In the genomic region with DNA sequence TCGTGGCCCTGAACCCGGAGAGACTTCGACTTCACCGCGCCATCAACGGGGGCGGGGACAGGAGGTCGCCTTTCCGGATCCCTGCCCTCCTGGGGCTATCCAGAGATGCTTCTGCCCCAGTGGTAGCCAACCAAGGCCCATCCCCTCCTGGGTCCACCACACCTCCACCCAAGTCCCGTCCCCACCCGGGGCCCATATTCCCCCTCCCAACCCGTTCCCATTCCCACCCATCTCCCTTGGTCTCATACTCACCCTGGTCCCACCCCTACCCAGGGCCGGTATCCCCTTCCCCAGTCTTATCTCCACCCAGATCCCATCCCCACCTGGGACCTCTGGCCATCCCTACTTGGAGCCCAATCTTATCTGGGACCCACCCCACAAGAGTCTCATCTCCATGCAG, we compare ENCODE assay signal across 9 mouse cellular contexts. TPM values are rescaled to one million over a fixed set of nuclear protein-coding genes. Genes with fewer than 3 reads are reported as not detected.
DNase-seq lines count a peak whose midpoint lies in the region; ATAC-seq and TF ChIP-seq lines count a peak whose summit lies in the region.
"Had no signal": no experiment of that assay in that cellular context is flagged by ENCODE, and none has a peak within 500 bp of the region (broad histone marks: within the 10 kb centered on the region; RNA-seq: fewer than 3 reads in every experiment).

No protein-coding gene starts in this region.

- no peak for TF ChIP-seq POLR2A in kidney, adult 2 months (IDR thresholded peaks at IDR 0.05; ENCODE audit: low read depth, low read length)

- H3K27ac ChIP-seq in kidney, adult 2 months (ENCODE audit: insufficient read depth, low read depth, low read length): no peak overlapping the region
- H3K27ac ChIP-seq in brown adipose tissue, adult 24 weeks (replicated peaks; ENCODE audit: low read depth, low read length): no peak overlapping the region
- H3K27ac ChIP-seq in hindbrain, embryonic 10.5 days: peak overlapping the region; percentile 80
- H3K27ac ChIP-seq: macrophage had no signal

- ATAC-seq in megakaryocyte-erythroid progenitor cell, adult 5-6 weeks (replicated peaks; ENCODE audit: low FRiP score, low TSS enrichment, poor library complexity, severe bottlenecking): peak; percentile 17

- no peak for DNase-seq in kidney, adult 2 months
- no peak for DNase-seq in kidney, adult 11 months
- no peak for DNase-seq in hindbrain, embryonic 10.5 days (ENCODE audit: low spot score)
- DNase-seq in cerebellum, adult 8-10 months: no peak
- DNase-seq in thymus, postnatal 36 days: no peak
- no peak for DNase-seq in frontal cortex, adult 2 months (ENCODE audit: extremely low spot score in 1 of 2, low spot score in 1 of 2)

- H3K36me3 ChIP-seq in kidney, adult 2 months (ENCODE audit: control insufficient read depth, insufficient read depth, low read length): no peaks in the 10 kb centered on the region
- no peaks in the 10 kb centered on the region for H3K36me3 ChIP-seq in hindbrain, embryonic 10.5 days

- H3K9me3 ChIP-seq in hindbrain, embryonic 10.5 days: no peaks in the 10 kb centered on the region

- 4% methylated on average over 13 of the region's 13 CpGs for WGBS in kidney, adult 2 months
- 2% methylated on average over 13 of the region's 13 CpGs for WGBS in hindbrain, embryonic 10.5 days

- peak overlapping the region; percentile 45 for H3K4me3 ChIP-seq in kidney, adult 2 months (ENCODE audit: insufficient read depth, low read depth, low read length)
- H3K4me3 ChIP-seq in brown adipose tissue, adult 24 weeks (ENCODE audit: insufficient read depth, low read depth, low read length): 0 out of 2 replicates have a peak overlapping the region, but pooled peaks have one; percentile 26
- H3K4me3 ChIP-seq in hindbrain, embryonic 10.5 days: peak overlapping the region; percentile 56

- TF ChIP-seq CTCF in kidney, adult 2 months (conservative IDR thresholded peaks at IDR 0.05; ENCODE audit: insufficient read depth, insufficient read length, low read depth, low read length): no peak

- H3K27me3 ChIP-seq in kidney, adult 2 months (replicated peaks; ENCODE audit: control insufficient read depth, insufficient read depth, low read length): no peaks in the 10 kb centered on the region
- peaks cover 20% of the 10 kb centered on the region for H3K27me3 ChIP-seq in hindbrain, embryonic 10.5 days (ENCODE audit: insufficient read depth, poor library complexity, severe bottlenecking)

- peaks cover 3% of the 10 kb centered on the region; the same call in 1 of the 2 replicates for H3K4me1 ChIP-seq in kidney, adult 2 months (ENCODE audit: control insufficient read depth, insufficient read depth, low read length)
- H3K4me1 ChIP-seq in brown adipose tissue, adult 24 weeks (ENCODE audit: control insufficient read depth, insufficient read depth, insufficient read length, low read length): no peaks in the 10 kb centered on the region
- peaks cover 39% of the 10 kb centered on the region for H3K4me1 ChIP-seq in hindbrain, embryonic 10.5 days (replicated peaks)

RNA-seq across cellular contexts. Expression of gene Pard6b, which starts 36.7 kb away (rescaled TPM):
- 41.0 and 44.4 TPM in 2 replicates for polyA plus RNA-seq in kidney, adult 2 months (2012; rRNA removed)
- not detected in 2 replicates for polyA plus RNA-seq in brown adipose tissue, adult 24 weeks (2012; ENCODE audit: insufficient read depth, insufficient read length, missing spikeins)
- 6.2 and 8.1 TPM in 2 replicates for polyA plus RNA-seq in hindbrain, embryonic 10.5 days (2016; fragmentation: Nextera tagmentation; extraction: Ambion mirVana)
- total RNA-seq in megakaryocyte-erythroid progenitor cell, adult 5-6 weeks (2014; fragmentation: Nextera tagmentation): 0.48 and 1.1 TPM in 2 replicates
- 1.6 and 3.8 TPM in 2 replicates for total RNA-seq in megakaryocyte-erythroid progenitor cell, adult 5-6 weeks (2017)
- polyA plus RNA-seq in frontal cortex, adult 2 months (2012; rRNA removed): 3.9 and 4.1 TPM in 2 replicates
- polyA plus RNA-seq: macrophage had no signal
